In genomic region chr9:21037481-21037891, GRCm38 (mm10) we compare ENCODE assay signal across 8 mouse cellular contexts. TPM values are rescaled to one million over a fixed set of nuclear protein-coding genes. Genes with fewer than 3 reads are reported as not detected.
DNase-seq lines count a peak whose midpoint lies in the region; ATAC-seq and TF ChIP-seq lines count a peak whose summit lies in the region.

No protein-coding gene starts in this region.

- WGBS in kidney, adult 2 months, result 3% methylated on average over 31 of the region's 31 CpGs
- WGBS in embryonic facial prominence, embryonic 11.5 days, result 1% methylated on average over 31 of the region's 31 CpGs
- 2% methylated on average over 31 of the region's 31 CpGs for WGBS in neural tube, embryonic 12.5 days

- no peak for TF ChIP-seq POLR2A in kidney, adult 2 months (IDR thresholded peaks at IDR 0.05; ENCODE audit: low read depth, low read length)

- H3K36me3 ChIP-seq in kidney, adult 2 months (ENCODE audit: control insufficient read depth, insufficient read depth, low read length), result no peaks in the 10 kb centered on the region
- no peaks in the 10 kb centered on the region for H3K36me3 ChIP-seq in embryonic facial prominence, embryonic 11.5 days (replicated peaks; ENCODE audit: control insufficient read depth, insufficient read depth, low read depth, low read length)
- no peaks in the 10 kb centered on the region for H3K36me3 ChIP-seq in neural tube, embryonic 12.5 days

- TF ChIP-seq CTCF in kidney, adult 2 months (conservative IDR thresholded peaks at IDR 0.05; ENCODE audit: insufficient read depth, insufficient read length, low read depth, low read length), result no peak

- intact Hi-C loops in heart, postnatal 10 days (cut with DNase I), result loop anchor here (5.0 kb wide), 1 partner anchor 50 kb away; no protein-coding TSS in a partner anchor

- peak overlapping the region; percentile 58 for H3K9ac ChIP-seq in embryonic facial prominence, embryonic 11.5 days (replicated peaks; ENCODE audit: low read length)
- peak overlapping the region; percentile 26; the same call in 1 of the 2 replicates for H3K9ac ChIP-seq in neural tube, embryonic 12.5 days

- no peak overlapping the region for H3K4me3 ChIP-seq in kidney, adult 2 months (ENCODE audit: insufficient read depth, low read depth, low read length)
- peak overlapping the region; percentile 35 for H3K4me3 ChIP-seq in embryonic facial prominence, embryonic 11.5 days (ENCODE audit: low read depth, low read length)
- peak overlapping the region; percentile 35 for H3K4me3 ChIP-seq in neural tube, embryonic 12.5 days

- no peaks in the 10 kb centered on the region for H3K9me3 ChIP-seq in embryonic facial prominence, embryonic 11.5 days (replicated peaks; ENCODE audit: control insufficient read depth, low read length)
- H3K9me3 ChIP-seq in neural tube, embryonic 12.5 days, result peaks cover 3% of the 10 kb centered on the region; the same call in 1 of the 2 replicates

- no peaks in the 10 kb centered on the region; the same call in 1 of the 2 replicates for H3K27me3 ChIP-seq in kidney, adult 2 months (replicated peaks; ENCODE audit: control insufficient read depth, insufficient read depth, low read length)
- H3K27me3 ChIP-seq in embryonic facial prominence, embryonic 11.5 days (ENCODE audit: control insufficient read depth, insufficient read depth, low read length), result peaks cover 72% of the 10 kb centered on the region
- H3K27me3 ChIP-seq in neural tube, embryonic 12.5 days (replicated peaks), result peaks cover 77% of the 10 kb centered on the region

- ATAC-seq in embryonic facial prominence, embryonic 11.5 days (replicated peaks; ENCODE audit: insufficient number of reproducible peaks, low FRiP score, low TSS enrichment, low read depth), result no peak; the same call in 1 of the 2 replicates
- 0 out of 2 replicates have a peak, but pooled peaks have one; percentile 14 for ATAC-seq in neural tube, embryonic 12.5 days (ENCODE audit: low FRiP score, low read depth)

- peak; percentile 28 for DNase-seq in kidney, adult 2 months
- no peak for DNase-seq in kidney, adult 8-10 months
- DNase-seq in embryonic facial prominence, embryonic 11.5 days (ENCODE audit: low spot score), result peak; percentile 18
- DNase-seq in heart, postnatal 10 days, result peak; percentile 73 to 82
- DNase-seq in layer of hippocampus, postnatal 25 days (ENCODE audit: extremely low spot score in 1 of 2, low spot score in 1 of 2), result peak; percentile 44 to 51
- no peak for DNase-seq in thymus, adult 18-20 months
- DNase-seq in c-Kit-positive CD71-positive TER-119-positive erythroid progenitor cells, embryonic 14.5 days (ENCODE audit: low spot score), result no peak

- H3K4me2 ChIP-seq in embryonic facial prominence, embryonic 11.5 days (ENCODE audit: low read depth, low read length), result peak overlapping the region; percentile 62
- peak overlapping the region; percentile 59 for H3K4me2 ChIP-seq in neural tube, embryonic 12.5 days (replicated peaks)

- no peak overlapping the region for H3K27ac ChIP-seq in kidney, adult 2 months (ENCODE audit: insufficient read depth, low read depth, low read length)
- H3K27ac ChIP-seq in embryonic facial prominence, embryonic 11.5 days (replicated peaks; ENCODE audit: low read depth, low read length), result no peak overlapping the region
- no peak overlapping the region for H3K27ac ChIP-seq in neural tube, embryonic 12.5 days

- H3K4me1 ChIP-seq in kidney, adult 2 months (ENCODE audit: control insufficient read depth, insufficient read depth, low read length), result no peaks in the 10 kb centered on the region; the same call in 1 of the 2 replicates
- H3K4me1 ChIP-seq in embryonic facial prominence, embryonic 11.5 days (ENCODE audit: control insufficient read depth, insufficient read depth, low read length), result peaks cover 3% of the 10 kb centered on the region
- peaks cover 28% of the 10 kb centered on the region for H3K4me1 ChIP-seq in neural tube, embryonic 12.5 days

RNA-seq across cellular contexts. Expression of gene Icam5, which starts 5.6 kb away (rescaled TPM):
- 0.34 and 0.49 TPM in 2 replicates for polyA plus RNA-seq in kidney, adult 2 months (2012; rRNA removed)
- not detected in 2 replicates for polyA plus RNA-seq in embryonic facial prominence, embryonic 11.5 days (2014; fragmentation: Nextera tagmentation; extraction: Ambion mirVana)
- total RNA-seq in heart, postnatal 10 days (2021), result under 1 TPM; 0.10 to 0.12 TPM
- total RNA-seq in layer of hippocampus, postnatal 25 days (2021), result 100 to 1,000 TPM; 389 to 394 TPM
- 0.14 and 0.15 TPM in 2 replicates for polyA plus RNA-seq in neural tube, embryonic 12.5 days (2016; fragmentation: Nextera tagmentation; extraction: Ambion mirVana)

RNA-seq across cellular contexts. Expression of gene Icam4, which starts 8.3 kb away (rescaled TPM):
- 1.2 and 1.4 TPM in 2 replicates for polyA plus RNA-seq in kidney, adult 2 months (2012; rRNA removed)
- polyA plus RNA-seq in embryonic facial prominence, embryonic 11.5 days (2014; fragmentation: Nextera tagmentation; extraction: Ambion mirVana), result 5.6 and 6.1 TPM in 2 replicates
- under 1 TPM; 0.53 to 0.79 TPM for total RNA-seq in heart, postnatal 10 days (2021)
- total RNA-seq in layer of hippocampus, postnatal 25 days (2021), result under 1 TPM; 0.84 to 0.87 TPM
- polyA plus RNA-seq in neural tube, embryonic 12.5 days (2016; fragmentation: Nextera tagmentation; extraction: Ambion mirVana), result 1.6 and 2.1 TPM in 2 replicates

RNA-seq across cellular contexts. Expression of gene Icam1, which starts 21.7 kb away (rescaled TPM):
- 23.4 and 25.9 TPM in 2 replicates for polyA plus RNA-seq in kidney, adult 2 months (2012; rRNA removed)
- 4.5 and 5.8 TPM in 2 replicates for polyA plus RNA-seq in embryonic facial prominence, embryonic 11.5 days (2014; fragmentation: Nextera tagmentation; extraction: Ambion mirVana)
- total RNA-seq in heart, postnatal 10 days (2021), result 1 to 10 TPM; 8.9 to 9.5 TPM
- total RNA-seq in layer of hippocampus, postnatal 25 days (2021), result 1 to 10 TPM; 2.1 to 2.7 TPM
- polyA plus RNA-seq in neural tube, embryonic 12.5 days (2016; fragmentation: Nextera tagmentation; extraction: Ambion mirVana), result 5.0 and 5.8 TPM in 2 replicates

RNA-seq across cellular contexts. Expression of gene Zglp1, which starts 29.4 kb away (rescaled TPM):
- 0.38 TPM in 1 of 2 replicates, not detected in the other for polyA plus RNA-seq in kidney, adult 2 months (2012; rRNA removed)
- 0.80 and 2.2 TPM in 2 replicates for polyA plus RNA-seq in embryonic facial prominence, embryonic 11.5 days (2014; fragmentation: Nextera tagmentation; extraction: Ambion mirVana)
- not detected for total RNA-seq in heart, postnatal 10 days (2021)
- total RNA-seq in layer of hippocampus, postnatal 25 days (2021), result under 1 TPM in 1 of 2 experiments, not detected in 1; 0.94 TPM
- 0.66 and 2.9 TPM in 2 replicates for polyA plus RNA-seq in neural tube, embryonic 12.5 days (2016; fragmentation: Nextera tagmentation; extraction: Ambion mirVana)

RNA-seq across cellular contexts. Expression of gene Mrpl4, which starts 34.9 kb away (rescaled TPM):
- 175 and 213 TPM in 2 replicates for polyA plus RNA-seq in kidney, adult 2 months (2012; rRNA removed)
- polyA plus RNA-seq in embryonic facial prominence, embryonic 11.5 days (2014; fragmentation: Nextera tagmentation; extraction: Ambion mirVana), result 139 and 147 TPM in 2 replicates
- 100 to 1,000 TPM; 103 to 104 TPM for total RNA-seq in heart, postnatal 10 days (2021)
- total RNA-seq in layer of hippocampus, postnatal 25 days (2021), result 10 to 100 TPM; 60.1 to 62.4 TPM
- polyA plus RNA-seq in neural tube, embryonic 12.5 days (2016; fragmentation: Nextera tagmentation; extraction: Ambion mirVana), result 116 and 121 TPM in 2 replicates

Comparison
In these comparisons a context has a peak if more than half of its experiments do, and no peak if none do; other contexts are left out.
1. DNase-seq: peak in kidney, adult 2 months (single experiment), embryonic facial prominence, embryonic 11.5 days (single experiment), heart, postnatal 10 days (2 of 2) and layer of hippocampus, postnatal 25 days (2 of 2); none in kidney, adult 8-10 months (0 of 2), thymus, adult 18-20 months (0 of 2) and c-Kit-positive CD71-positive TER-119-positive erythroid progenitor cells, embryonic 14.5 days (single experiment).